Mouse (Mus musculus): ENCODE results near the gene Ppm1f.

DNA sequence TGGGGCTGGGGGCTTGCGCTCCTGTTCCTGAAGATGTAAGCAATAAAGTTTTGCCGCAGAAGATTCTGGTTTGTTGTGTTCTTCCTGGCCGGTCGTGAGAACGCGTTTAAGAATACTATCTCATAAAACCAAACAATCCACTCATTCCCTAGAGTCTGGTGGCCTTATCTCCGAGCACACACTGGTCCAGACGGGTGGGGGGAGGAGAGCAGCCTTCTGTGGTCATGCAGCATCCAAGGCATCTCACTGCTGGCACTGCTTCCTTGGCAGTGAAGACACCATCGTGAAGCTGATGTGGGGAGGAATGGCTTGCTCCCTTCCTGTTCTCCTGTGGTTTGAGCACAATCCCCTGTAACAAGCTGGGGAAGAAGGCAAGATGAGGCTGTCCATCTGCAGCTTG is 43.3 kb downstream of the Ppm1f start:
- no peak for TF ChIP-seq CTCF (conservative IDR thresholded peaks at IDR 0.05 in 1 of 2, IDR thresholded peaks at IDR 0.05 in 1 of 2; ENCODE audit: low read depth in 2 of 2, low read length in 2 of 2)
- no peak for TF ChIP-seq ZKSCAN1 (IDR thresholded peaks at IDR 0.05; ENCODE audit: borderline replicate concordance, low read depth, low read length)
- no peak for TF ChIP-seq JUN (IDR thresholded peaks at IDR 0.05; ENCODE audit: insufficient read depth, low read depth, low read length)
- TF ChIP-seq POLR2AphosphoS2 (IDR thresholded peaks at IDR 0.05; ENCODE audit: low read depth, low read length), result no peak
- TF ChIP-seq E2F4 (IDR thresholded peaks at IDR 0.05; ENCODE audit: insufficient replicate concordance, low read depth, low read length), result no peak
